Mouse (Mus musculus): Measurements from ENCODE around the gene Prune2.

Gene Prune2

DNA sequence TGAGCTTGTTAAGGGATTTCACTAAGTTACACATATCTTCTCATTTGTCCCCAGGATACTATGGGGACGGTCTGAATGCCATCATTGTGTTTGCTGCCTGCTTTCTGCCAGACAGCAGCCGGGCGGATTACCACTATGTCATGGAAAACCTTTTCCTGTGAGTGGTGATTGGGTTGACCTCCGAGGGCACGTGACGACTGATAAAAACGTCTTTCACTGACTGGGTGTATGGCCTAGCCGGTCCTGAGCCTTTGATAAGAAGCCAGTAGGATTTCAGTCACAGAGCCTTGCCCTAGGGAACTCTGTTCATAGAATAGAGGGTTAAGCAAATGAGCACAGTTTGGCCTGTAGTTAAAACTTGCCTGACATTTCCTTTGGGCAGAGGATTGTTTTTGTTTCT, 243.1 kb downstream of the Prune2 start:
- DNase-seq (ENCODE audit: low spot score in 2 of 2) = no peak

DNA sequence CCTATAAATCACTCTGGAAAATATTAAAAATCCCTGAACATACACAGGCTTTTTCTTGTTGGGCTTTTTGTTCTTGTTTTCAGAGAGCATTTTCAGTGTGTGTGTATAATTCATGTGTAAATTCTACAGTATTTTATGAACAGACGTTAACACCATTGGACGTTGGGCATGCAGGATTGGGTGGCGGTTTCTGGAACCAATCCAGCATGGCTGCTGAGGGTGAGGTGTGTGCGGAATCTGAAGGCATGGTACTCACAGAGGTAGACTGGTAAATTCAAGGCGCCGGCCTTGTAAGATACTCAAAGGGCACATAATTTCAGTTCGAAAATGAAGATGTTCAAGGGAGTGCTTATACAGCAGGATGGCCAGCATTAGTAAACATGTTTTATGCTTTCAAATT, 251.2 kb downstream of the Prune2 start:
- no peak for DNase-seq (ENCODE audit: low spot score in 2 of 2)

DNA sequence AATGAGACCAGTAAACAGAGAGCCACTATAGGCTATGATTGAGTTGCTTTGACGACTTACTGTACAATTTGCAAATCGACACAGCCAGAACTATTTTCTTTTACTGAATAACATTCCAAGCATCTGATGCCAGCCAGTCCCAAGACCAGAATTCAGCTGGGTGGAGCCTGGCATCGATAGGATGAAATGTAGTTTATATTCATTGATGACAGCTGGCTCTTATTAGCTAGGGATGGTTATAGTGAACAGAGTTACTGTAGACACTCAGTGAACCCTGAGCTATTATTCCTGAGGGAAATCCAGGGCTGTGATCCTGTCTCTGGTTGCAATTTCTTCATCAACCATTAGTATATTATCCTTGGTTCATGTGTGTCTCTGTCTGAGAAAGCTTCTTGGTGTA, 254.6 kb downstream of the Prune2 start:
- no peak for DNase-seq (ENCODE audit: low spot score in 2 of 2)

DNA sequence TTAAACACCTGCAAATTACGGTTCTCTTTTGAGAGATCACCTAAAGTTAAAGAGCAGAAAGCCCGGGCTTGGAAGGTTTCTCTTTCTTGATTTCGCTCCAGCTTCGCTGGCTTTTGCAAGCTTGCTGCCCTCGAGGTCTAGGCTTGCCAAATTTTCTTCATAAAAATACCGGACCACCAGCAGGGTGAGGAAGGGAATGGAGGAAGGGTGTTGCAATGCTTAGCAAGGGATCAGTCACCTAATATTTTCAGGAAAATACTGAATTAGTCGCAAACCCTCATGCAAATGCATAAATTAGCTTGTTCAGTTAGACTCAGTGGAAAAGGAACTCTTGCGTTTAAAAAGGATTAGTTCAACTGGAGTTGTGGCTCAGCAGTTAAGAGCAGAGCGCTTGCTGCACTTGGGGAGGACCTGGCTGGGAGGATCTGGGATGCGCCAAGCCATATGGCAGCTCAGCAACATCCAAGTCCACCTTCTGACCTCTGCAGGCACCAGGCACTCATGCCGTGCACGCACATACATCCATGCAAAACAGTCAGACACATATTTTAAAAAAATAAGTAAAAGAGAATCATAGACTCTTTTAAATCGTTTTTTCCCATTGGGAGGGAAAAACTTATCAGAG, 259.1 kb downstream of the Prune2 start:
- DNase-seq (ENCODE audit: low spot score in 2 of 2) = no peak

- no peak for DNase-seq (ENCODE audit: low spot score in 2 of 2)
Observed at GRCm38 (mm10) chr19:17218195-17218594, 262.3 kb downstream of the Prune2 start.

DNA sequence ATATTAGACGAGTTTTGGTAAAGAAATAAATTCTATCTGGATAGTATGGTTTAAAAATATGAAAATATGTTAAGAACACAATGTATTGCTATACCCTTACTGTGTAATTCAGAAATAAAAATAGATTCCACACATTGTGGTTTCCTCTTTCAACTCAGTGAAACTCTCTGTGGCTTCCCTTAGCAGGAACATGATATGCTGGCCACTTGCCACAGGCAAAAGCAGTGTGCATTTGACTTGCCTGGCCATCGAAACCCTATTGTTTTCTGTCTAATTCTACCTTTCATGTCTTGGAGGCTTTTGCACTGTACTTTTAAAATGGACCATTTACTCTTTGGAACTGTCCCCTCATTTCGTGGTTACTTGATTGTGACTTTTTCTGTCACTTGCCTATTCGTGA, 267.9 kb downstream of the Prune2 start:
- DNase-seq (ENCODE audit: low spot score in 2 of 2) = peak; percentile 59 to 60

- no peak for DNase-seq (ENCODE audit: low spot score in 2 of 2)
Observed at GRCm38 (mm10) chr19:17225570-17226083, 269.7 kb downstream of the Prune2 start.

- no peak for DNase-seq (ENCODE audit: low spot score in 2 of 2)
Observed at GRCm38 (mm10) chr19:17226096-17226495, 270.2 kb downstream of the Prune2 start.

DNA sequence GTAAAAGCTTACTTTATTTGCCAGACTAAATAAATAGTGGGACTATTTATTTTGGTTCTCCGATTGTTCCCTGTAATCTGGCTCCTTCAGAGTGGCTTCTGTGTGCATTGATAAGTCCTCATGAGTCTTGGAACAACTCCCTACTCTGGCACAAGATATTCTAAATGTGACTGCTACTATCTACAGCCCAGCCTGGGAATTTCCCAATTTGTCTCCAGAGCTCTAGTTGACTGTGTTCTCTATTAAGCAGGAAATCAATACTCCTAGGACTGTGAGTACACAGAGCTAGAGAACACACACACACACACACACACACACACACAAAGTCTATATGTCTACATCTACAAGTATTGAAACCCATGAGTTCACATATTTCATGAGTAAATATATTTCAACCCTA, 274.1 kb downstream of the Prune2 start:
- no peak for DNase-seq (ENCODE audit: low spot score in 2 of 2)

GRCm38 (mm10) chr19:17238471-17238870, 282.6 kb downstream of the Prune2 start:
- no peak for DNase-seq (ENCODE audit: low spot score in 2 of 2)

DNA sequence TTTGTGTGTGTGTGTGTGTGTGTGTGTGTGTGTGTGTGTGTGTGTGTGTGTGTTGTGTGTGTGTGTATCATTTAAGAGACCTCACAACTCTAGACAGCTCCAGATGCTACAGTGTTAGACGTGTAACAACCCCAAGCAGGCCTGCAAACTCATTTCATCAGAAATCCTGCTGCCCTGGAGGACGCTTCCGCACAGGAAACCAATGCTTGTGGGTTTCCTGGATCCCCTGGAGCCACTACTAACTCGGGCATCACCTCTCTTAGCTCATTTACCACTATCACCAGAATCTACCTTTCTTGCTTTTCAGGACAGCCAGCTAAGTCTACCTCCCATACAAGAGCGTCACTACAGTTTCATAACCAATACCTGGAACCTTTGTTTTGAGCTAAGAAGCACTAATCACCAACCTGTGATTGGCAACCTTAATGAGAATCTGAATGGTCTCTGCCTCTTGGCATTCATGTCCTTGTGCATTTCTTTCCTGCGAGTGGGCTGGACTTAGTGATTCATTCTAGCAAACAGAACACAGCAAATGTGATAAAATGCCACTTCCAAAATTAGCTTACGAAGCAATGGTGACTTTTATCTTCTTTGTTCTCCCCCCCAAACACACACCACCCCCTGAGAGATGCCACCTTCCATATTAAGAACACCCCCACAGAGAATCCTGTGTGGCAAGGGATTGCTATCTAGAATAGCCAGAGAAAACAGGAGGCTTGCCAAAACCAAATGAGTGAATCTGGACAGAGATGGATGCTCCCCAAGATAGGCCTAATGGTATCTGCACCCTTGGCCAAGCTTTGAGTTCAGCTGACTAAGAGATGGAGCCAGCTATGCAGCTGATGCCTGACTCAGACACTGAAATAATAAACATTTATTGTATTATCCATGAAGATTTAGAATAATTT, 284.5 kb downstream of the Prune2 start:
- DNase-seq (ENCODE audit: low spot score in 2 of 2) = no peak

DNA sequence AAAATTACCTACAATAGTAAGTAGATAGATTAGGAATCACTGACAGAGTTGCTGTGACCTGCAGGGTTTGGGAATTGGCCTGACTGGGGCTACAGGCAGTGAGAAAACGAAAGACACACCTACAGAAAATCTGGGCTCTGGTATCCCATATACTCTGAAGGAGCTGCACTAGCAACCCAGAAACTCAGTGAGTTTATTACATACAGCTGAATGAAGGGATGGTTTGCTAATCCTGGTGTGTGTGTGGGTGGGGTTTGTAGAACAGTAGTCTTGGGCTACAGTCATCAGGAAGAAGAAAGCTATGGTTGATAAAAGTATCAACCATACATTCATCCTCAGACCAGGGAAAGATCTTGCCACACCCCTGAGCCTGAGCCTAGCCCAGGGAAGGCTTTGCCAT, 285.3 kb downstream of the Prune2 start:
- DNase-seq (ENCODE audit: low spot score in 2 of 2) = no peak

DNA sequence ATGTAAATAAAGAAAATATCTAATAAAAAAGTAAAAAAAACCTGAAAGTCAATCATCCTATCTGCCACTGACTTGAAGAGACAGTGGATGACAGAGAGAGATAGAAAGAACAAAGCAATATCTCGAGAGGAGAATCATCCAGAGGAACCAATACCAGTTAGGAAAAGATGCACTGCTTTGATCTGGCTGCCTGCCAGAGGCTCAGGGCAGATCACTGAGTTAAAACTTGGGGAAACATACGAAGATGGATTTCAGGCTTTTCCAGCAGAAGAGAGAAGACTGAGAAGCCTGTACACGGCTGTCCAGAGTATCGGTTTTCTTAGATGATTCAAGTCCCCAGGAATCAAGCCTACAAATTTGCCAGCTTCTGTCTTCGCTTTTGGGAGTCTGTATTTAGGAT, 287.0 kb downstream of the Prune2 start:
- no peak for DNase-seq (ENCODE audit: low spot score in 2 of 2)

GRCm38 (mm10) chr19:17244544-17244943, 288.6 kb downstream of the Prune2 start:
- no peak for DNase-seq (ENCODE audit: low spot score in 2 of 2)

DNA sequence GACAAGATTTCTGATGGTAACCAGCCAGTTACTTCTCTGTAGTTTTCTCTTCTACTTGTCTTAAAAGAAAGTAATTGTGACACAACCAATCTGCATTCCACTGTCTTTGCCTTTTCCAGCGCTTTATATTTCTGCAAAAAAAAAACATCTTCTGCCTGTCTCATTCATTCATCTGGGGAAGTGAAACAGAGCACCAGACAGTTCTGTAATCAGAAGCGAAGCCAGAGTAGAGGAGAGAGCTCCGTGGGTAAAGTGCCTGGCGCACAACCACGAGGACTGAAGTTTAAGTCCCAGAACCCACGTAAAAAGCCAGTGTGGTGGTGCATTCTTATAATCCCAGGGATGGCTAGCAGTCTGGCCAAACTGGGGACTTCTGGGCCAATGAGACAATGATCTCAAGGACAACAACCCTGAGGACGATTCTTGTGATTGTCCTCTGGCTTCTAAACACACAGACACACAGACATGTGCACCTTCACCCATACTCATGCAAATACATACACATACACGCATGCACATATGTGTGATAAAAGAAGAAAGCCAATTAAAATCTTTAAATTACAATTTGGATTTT, 291.5 kb downstream of the Prune2 start:
- no peak for DNase-seq (ENCODE audit: low spot score in 2 of 2)

DNA sequence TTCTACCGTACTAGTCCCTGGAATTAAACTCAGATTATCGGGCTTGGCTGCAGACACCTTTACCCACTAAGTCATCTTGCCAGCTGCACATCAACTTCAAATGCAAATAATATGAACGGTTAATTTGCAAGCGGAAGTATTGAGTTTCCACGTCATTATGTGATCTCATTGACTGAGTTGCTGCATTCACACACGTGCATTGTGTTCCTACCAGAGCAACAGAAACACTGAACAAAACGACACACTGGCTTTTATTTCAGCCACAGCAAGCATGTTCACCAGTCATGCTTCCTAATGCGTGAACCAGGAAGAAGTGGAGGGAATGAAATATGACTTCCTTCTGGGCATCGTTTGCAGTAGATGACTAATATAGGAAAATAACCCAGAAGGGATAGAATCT, 293.8 kb downstream of the Prune2 start:
- peak in 1 of 2 experiments; percentile 12 for DNase-seq (ENCODE audit: low spot score in 2 of 2)

- no peak for DNase-seq (ENCODE audit: low spot score in 2 of 2)
Observed at GRCm38 (mm10) chr19:17250801-17251200, 294.9 kb downstream of the Prune2 start.

DNA sequence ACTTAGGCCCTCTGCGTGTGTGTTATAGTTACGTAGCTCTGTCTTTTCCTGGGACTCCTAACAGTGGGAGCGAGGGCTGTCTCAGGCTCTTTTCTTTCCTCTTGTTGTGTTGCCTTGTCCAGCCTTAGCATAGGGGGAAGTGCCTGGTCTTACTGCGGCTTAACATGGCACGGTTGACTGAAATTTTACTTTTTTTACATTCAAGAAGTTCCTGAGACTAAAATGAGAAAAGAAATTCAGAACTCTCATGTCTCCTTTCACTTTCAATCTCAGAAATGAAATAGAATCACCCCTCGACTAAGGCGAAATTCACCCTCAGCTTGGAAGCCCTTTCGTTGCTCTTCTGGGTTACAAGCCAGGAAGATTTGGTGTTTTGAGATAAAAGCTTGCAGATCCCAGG, 295.5 kb downstream of the Prune2 start:
- peak; percentile 53 to 61 for DNase-seq (ENCODE audit: low spot score in 2 of 2)

DNA sequence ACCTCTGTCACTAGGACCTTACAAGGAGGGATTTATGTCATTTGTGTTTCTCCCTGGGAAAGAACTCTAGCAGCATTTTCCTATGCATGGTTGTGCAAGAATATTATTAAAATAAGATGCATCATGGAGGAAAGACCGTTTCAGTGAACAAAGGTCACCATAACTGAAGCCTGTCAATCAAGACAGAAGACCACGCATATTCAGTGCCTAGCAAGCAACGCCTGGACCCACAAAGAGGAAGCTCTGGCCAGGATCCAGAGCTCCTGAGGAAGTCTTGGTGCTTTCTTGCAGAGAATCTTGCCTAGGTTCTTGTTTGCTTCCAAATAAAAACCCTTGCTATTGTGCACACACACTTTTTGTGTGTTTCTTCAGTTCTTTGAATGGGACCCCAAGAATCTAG, 296.9 kb downstream of the Prune2 start:
- DNase-seq (ENCODE audit: low spot score in 2 of 2) = no peak

DNA sequence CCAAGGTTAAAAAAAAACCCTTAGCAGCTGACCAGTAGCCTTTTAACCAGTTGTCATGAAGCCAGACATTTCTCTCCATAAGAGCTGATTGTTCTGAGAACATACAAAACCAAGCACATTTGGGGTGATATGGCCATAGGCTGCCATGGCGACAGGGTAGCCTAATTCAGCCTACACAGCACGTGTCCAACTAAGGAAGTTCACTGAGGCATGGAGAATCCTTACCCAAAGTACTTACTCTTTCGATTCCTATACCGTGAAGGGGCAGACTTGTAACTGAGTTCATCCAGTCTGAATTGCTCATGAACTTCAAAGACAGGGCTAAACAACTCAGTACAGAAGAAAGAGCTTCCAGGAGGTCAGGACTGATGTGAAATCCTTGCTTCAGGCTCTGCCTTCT, 299.6 kb downstream of the Prune2 start:
- peak; percentile 34 to 52 for DNase-seq (ENCODE audit: low spot score in 2 of 2)

DNA sequence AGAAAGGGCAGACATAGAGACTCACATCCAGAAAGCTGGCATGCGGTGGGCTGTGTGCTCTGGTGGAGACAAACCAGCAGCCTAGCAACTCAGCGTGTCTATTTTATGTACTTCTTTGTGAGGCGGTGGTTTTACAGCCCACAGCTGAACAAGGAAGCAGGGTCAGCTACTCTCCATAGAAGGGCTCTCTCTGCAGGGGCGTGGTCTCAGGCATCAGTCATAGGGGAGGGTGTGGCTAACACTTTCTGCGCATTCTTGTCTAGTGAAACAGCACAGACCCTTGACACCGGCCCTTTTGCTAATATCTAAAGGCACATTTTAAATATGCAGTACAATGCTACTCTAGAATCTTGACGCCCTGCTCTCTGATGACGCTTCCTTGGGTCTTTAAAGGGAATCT, 300.5 kb downstream of the Prune2 start:
- peak; percentile 67 to 70 for DNase-seq (ENCODE audit: low spot score in 2 of 2)

GRCm38 (mm10) chr19:17256867-17257266, 300.9 kb downstream of the Prune2 start:
- DNase-seq (ENCODE audit: low spot score in 2 of 2) = no peak

- DNase-seq (ENCODE audit: low spot score in 2 of 2) = no peak
Observed at GRCm38 (mm10) chr19:17263181-17263580, 307.3 kb downstream of the Prune2 start.
